Mouse (Mus musculus) embryonic stem cell, embryonic (primary cell): ENCODE measurements around the gene Lyrm9.

Experiments
- CTCF ChIA-PET, 4 experiments: fragments of 300-600 bp in 2 of 4; fragments of 350-600 bp in 2 of 4; sonication (Branson Sonifier 250); formaldehyde crosslinking; loops; one replicate each; lab custom pipeline; 2022; ENCODE audit warnings: inconsistent platforms in 2 of 4; lab: Charles Lee
- POLR2A ChIA-PET, 4 experiments: fragments of 300-600 bp in 2 of 4; fragments of 350-600 bp in 2 of 4; sonication (Branson Sonifier 250); formaldehyde crosslinking; loops; one replicate each; lab custom pipeline; 2022; ENCODE audit warnings: antibody characterized with exemption in 4 of 4, inconsistent platforms in 1 of 4; lab: Charles Lee

Gene Lyrm9

DNA sequence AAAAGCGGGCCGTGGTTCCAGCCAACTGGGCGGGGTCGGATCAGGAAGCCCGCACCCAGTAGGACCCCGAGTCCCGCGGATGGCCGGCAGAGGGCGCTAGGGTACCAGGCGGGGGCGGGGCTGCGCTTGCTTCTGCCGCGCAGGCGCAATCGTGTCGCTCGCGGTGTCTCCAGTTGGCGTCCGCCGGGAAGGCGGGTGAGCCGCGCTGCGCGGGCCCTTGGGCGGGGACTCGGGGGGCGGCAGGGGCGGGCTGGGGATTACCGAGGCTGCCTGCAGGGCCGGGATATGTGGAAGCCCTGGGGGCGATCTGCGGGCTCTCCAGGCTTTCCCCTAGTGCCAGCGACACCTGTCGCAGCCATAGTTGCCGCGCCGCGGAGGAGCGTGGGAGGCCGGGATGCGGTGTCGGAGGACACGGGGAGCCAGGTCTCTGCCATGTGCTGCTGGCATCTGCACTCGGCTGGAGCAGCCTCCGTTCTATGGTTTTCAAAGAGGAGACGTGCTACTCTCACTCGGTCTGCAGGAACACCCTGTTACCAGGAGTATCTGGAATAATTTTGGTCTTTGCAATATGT lies at the start of gene Lyrm9:
TSS of gene Lyrm9 (plus strand) at position 143 of the 572 bp plus-strand sequence.
- CTCF ChIA-PET = interaction anchor here in 3 of 4 experiments (0.6 to 1.3 kb wide), 4 partner anchors 8 to 158 kb away, joined by 3 read pairs; no protein-coding TSS in a partner anchor
- POLR2A ChIA-PET = interaction anchor here in 1 of 4 experiments (0.5 kb wide), 1 partner anchor 267 kb away, joined by 4 read pairs; no protein-coding TSS in a partner anchor

DNA sequence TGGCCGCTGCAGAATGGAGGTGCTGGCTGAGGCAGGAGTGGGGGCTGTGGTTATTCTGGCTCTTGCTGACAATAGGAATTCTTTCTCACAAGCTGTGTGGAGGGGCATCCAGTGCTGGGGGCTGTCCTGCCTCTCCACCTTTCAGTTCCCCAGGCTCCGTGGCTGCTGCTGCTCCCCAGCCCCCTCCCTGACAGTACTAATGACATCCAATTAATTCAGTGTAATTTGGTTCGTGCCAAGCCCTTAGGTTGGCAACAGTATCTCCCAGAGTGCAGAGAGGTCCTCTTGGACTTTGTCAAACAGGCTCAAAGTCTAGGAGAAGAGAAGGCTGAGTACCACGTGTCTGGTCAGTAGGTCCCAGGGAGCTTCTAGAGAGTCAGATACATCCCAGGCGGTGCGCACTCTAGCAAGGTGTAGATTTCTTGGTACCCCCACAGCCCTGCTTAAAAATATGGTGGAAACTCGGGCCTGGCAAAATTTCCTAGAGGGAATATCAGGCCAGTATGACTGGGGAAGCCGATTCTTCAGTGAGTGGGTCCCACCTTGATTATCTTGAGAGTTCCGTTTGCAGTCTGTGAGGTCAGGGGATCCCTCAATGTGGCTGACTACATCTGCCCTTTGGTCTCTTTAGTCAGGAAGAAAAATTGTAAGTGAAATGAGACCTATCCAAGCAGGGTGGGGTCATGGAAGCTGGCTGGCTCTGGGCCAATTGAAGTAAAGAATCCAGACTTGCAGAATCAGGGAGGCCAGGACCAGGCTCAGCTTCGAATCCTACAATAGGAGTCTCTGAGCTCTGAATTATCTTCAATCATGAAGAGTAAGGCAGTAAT lies 48.3 kb upstream of the Lyrm9 start:
- POLR2A ChIA-PET = interaction anchor here in 2 of 4 experiments (1.2 to 1.9 kb wide), 3 partner anchors 14 to 15 kb away, joined by 5 to 7 read pairs (median 5); no protein-coding TSS in a partner anchor
- CTCF ChIA-PET = interaction anchor here in 2 of 4 experiments (0.5 to 1.6 kb wide), 3 partner anchors 11 to 134 kb away, joined by 3 to 4 read pairs (median 3); no protein-coding TSS in a partner anchor

DNA sequence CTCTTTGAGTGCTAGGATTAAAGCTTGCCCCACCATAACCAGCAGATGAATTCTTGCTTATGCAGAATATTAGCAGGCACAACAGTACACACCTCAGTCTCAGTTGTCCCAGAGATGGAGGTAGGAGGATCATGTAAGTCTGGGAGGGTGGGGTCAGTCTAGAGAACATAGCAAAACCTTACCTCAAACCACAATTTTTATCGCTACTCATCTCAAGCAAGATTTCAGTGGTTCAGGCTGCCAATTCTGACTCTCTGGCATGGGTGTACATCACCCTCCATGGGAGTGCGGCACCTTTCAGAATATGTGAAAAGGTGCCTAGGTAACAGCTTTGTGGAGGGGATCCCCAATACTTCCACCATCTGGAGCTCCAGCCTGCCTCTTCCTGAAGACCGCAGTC lies 46.4 kb upstream of the Lyrm9 start:
- POLR2A ChIA-PET = interaction anchor here in 1 of 4 experiments (0.5 kb wide), 1 partner anchor 282 kb away, joined by 8 read pairs; the partner anchor contains the start of gene Sarm1
- CTCF ChIA-PET = interaction anchor here in 1 of 4 experiments (0.6 kb wide), 1 partner anchor 26 kb away, joined by 4 read pairs; no protein-coding TSS in a partner anchor

DNA sequence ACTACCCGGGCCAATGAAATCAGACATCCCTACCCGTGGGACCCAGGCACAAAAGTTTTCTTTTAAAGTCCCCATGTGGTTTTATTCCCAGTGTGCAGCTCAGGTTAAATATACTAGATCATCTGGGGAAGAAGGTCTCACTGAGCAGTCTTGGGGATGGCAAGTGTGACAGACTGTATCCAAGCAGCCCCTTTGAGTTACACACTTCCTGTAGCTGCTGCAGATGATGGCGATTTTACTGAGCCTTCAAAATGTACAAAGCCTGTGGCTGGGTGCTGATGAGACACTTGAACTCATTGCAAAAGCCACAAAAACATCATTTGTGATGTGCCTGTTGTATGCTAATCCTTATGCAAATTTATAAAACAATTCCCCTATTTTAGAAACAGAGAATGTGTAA lies 45.8 kb upstream of the Lyrm9 start:
- ChIA-PET CTCF (interaction anchor here in 1 of 4 experiments (0.6 kb wide), 1 partner anchor 25 kb away, joined by 4 read pairs; no protein-coding TSS in a partner anchor), POLR2A (interaction anchor here in 1 of 4 experiments (0.5 kb wide), 1 partner anchor 283 kb away, joined by 8 read pairs; the partner anchor contains the start of gene Sarm1)

DNA sequence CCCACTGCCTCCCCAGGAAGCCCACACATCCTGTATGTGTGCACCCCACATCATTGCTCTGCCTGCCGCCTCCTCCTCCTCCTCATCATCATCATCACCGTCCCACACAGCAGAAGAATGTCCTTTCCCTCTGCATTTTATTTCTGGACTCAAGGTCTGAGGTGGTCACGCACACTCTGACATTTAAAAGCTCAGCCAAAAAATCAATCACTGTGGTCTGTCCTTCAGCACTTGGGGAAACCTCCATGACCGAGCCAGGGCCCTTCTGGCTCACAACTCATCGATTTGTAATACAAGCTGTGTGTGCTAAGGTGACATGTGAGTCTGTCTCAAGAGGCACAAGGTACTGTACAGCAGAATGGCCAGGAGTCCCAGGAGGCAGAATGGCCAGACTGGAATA lies 44.1 kb upstream of the Lyrm9 start:
- POLR2A ChIA-PET = interaction anchor here (0.5 to 1.2 kb wide), 4 partner anchors 10 to 1188 kb away, joined by 3 to 5 read pairs (median 3); no protein-coding TSS in a partner anchor
- CTCF ChIA-PET = no interaction called here

DNA sequence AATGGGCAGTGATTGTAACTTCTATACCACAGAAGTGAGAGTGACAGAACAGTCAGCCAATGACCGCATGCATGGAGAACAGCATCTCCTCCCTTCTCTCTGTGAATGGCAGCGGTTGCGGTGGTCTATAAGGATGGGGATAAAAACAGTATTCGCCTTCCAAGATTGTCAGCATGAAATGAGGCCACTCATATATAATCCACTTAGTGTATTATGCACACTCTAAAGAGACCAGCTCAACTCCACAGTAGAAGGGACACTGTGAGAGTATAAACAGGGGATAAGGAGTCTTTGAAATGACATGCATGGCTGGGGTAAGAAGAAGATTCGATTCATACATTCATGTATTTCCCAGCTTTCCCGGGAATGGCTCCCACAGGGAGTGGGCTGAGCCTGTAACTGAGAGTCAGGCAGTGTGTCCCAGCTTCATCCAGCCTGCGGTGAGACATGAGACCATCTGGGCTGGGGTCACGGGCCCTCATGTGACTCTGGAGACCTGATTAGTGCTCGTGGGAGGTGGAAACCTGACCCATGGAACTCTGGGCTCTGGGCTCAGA lies 43.5 kb upstream of the Lyrm9 start:
- ChIA-PET CTCF (no interaction called here), POLR2A (interaction anchor here (0.5 to 1.2 kb wide), 4 partner anchors 9 to 1189 kb away, joined by 3 to 5 read pairs (median 3); no protein-coding TSS in a partner anchor)

DNA sequence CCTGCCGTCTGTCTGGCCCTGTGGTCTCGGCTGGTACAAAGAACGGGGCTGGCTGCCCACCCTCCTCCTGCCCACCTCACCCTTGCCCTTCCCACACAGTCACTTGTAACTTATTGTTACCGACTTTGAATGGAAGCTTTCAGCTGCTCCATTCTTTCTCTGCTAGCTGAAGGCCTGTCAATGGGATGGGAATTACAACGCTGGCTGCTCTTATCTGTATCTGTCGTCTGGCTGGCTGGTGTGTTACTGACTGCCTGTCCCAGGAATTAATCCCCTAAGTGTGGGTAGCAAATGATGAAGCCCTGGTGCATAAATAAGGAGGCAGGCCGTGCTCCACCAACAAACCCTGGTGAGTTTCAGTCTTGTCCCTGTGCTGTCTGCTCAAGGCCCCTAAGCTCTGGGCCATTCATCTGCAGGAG lies 40.4 kb upstream of the Lyrm9 start:
- ChIA-PET CTCF (no interaction called here), POLR2A (no interaction called here)

DNA sequence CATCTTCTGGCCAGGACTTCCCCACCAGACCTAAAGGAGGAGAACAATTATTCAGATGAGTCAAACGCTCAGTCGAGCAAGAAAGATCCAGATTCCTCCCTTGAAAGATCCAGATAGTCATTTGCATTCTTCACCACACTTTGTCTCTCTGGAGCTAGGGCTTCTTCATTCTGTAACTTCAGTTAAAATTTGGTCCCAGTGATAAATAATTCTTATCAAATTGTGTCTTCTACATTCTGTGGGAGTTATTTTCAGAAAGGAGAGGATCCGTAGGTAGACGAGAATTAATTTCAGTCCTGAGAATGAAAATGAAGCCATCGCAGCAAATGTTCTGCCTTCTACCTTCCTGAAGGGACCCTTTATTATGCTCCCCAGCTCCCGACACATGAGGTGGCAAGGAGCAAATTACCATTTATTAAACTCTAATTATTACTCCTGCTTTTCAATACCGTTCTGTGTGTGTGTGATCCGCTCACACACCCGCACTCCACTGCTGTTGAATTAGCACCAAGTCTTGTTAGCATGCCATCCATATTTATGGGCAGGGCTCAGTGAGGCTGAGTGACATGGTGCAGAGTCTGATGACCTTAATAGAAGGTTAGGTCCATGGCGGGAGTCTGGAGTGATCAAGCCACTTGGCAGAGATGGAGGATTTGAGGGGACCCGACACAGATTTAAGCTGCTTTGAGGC lies 36.9 kb upstream of the Lyrm9 start:
- ChIA-PET CTCF (interaction anchor here in 3 of 4 experiments (0.6 to 1.4 kb wide), 3 partner anchors 13 to 65 kb away, joined by 3 to 6 read pairs (median 4); no protein-coding TSS in a partner anchor), POLR2A (interaction anchor here in 1 of 4 experiments (1.0 to 2.4 kb wide), 3 partner anchors 16 to 92 kb away, joined by 3 to 7 read pairs (median 3); partner anchors contain the start of genes Ccnq and Nlk)

DNA sequence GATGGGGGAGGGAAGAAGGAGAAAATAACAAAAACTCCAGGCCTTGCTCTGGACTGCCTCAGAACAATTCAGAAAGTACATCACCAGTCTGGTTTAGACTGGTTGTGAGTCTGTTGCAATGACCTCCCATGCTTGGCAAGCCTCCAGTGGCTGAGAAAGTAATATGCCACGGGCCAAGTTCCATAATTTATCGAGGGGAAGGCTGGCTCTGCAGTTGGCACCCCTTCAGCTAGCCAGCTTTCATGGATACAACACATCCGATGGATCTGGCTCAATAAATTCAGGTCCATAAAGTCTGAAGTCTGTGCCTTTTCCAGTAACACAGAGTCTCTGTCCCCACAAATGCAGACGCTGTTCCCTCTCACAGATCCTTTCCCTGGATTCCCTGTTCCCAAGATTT lies 34.8 kb upstream of the Lyrm9 start:
- POLR2A ChIA-PET = interaction anchor here in 2 of 4 experiments (1.0 to 1.4 kb wide), 3 partner anchors 9 to 16 kb away, joined by 3 to 4 read pairs (median 4); no protein-coding TSS in a partner anchor
- CTCF ChIA-PET = interaction anchor here in 3 of 4 experiments (0.6 to 1.2 kb wide), 4 partner anchors 14 to 1492 kb away, joined by 3 to 4 read pairs (median 4); no protein-coding TSS in a partner anchor

DNA sequence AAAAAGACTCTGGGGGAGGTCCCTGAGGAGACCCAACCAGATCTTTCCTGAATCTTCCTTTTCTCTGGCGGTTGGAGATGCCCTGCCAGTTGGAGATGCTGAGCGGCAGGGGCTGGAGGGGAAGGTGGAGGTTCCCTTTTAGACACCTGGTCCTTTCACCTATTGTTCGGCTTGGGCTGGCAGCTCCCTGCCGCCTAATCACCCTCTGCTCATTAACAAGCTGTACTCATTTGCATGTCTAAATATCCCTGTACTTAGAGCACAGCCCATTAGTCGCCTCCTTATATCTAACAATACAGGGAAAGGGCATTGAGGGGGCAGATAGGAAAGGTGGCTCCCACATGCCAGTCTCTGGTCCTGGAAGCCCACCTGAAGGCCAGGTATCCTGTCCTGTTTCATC lies 34.3 kb upstream of the Lyrm9 start:
- ChIA-PET POLR2A (interaction anchor here in 3 of 4 experiments (0.6 to 1.6 kb wide), 7 partner anchors 8 to 24 kb away, joined by 3 to 5 read pairs (median 3); no protein-coding TSS in a partner anchor), CTCF (interaction anchor here in 3 of 4 experiments (0.6 to 1.2 kb wide), 4 partner anchors 13 to 1491 kb away, joined by 3 to 4 read pairs (median 4); no protein-coding TSS in a partner anchor)

DNA sequence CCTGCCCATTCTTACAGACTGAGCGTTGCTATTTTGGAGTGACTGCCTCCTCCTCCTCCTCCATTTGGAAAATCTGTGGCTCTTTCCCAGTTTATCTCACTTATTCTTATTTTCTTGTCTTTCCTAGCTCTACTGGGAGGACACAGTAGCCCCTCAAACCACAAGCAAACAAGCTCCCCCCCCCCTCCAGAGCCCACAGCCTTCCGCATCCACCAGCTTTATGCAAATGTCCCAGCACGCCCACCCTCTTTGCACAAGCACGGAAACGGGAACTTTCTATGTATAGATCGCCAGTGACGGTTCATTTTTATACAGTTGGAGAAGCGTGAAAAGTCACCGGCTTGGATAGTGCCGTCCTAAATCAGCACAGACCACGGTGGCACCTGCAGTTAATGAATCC lies 33.9 kb upstream of the Lyrm9 start:
- CTCF ChIA-PET = interaction anchor here in 2 of 4 experiments (0.6 to 1.2 kb wide), 3 partner anchors 13 to 164 kb away, joined by 3 to 4 read pairs (median 3); no protein-coding TSS in a partner anchor
- POLR2A ChIA-PET = interaction anchor here in 3 of 4 experiments (0.6 to 1.6 kb wide), 7 partner anchors 8 to 24 kb away, joined by 3 to 5 read pairs (median 3); no protein-coding TSS in a partner anchor

DNA sequence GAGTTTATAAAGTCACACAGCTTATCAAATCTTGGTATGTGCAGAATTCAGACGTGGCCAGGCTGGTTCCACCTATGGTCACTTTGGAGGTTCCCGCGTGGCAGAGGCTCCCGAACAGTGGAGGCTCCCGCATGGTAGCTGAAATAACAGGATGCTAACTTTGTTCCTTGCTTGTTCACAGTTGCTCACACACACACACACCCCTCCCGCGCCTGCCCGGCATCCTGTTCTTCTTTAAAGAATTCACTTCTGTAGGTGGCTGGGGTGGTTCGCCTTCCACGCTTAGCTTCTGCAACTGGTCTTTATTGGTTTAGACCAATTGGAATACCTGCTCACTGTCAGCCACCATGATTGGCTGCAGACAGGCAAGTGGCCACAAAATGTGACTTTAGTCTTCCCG lies 33.3 kb upstream of the Lyrm9 start:
- ChIA-PET POLR2A (interaction anchor here in 3 of 4 experiments (0.6 to 1.6 kb wide), 3 partner anchors 10 to 15 kb away, joined by 3 to 5 read pairs (median 3); no protein-coding TSS in a partner anchor), CTCF (interaction anchor here in 1 of 4 experiments (0.6 kb wide), 1 partner anchor 38 kb away, joined by 4 read pairs; no protein-coding TSS in a partner anchor)

DNA sequence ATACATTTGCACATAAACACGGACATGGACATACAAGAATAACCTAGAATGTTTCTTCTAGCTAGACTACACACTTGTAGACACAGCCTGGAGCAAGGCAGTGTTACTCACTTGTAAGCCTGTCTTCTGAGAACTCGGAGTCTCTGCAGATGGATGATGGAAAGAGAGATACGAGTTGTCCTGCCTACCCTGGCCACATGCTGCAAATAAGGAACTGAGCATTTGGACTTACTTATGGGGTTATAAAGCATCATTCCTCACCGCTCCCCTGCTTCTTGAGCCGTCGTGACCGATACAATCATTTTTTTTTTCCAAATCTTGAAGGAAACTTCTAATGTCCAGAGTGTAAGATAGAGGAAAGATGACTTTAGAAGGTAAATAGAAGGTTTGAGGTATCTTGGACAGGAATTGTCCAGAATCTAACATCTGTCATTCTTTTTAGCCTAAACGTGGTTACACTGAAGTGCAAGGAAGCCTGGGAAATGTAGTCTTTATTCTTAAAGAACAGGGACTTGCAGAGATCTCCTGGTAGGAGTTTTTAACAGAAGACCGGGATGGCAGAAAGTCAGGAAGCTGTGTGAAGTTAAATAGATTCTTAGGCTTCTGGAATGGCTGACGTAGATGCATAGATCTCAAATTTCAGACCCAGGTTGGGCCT lies 30.2 kb upstream of the Lyrm9 start:
- CTCF ChIA-PET = no interaction called here
- POLR2A ChIA-PET = no interaction called here

DNA sequence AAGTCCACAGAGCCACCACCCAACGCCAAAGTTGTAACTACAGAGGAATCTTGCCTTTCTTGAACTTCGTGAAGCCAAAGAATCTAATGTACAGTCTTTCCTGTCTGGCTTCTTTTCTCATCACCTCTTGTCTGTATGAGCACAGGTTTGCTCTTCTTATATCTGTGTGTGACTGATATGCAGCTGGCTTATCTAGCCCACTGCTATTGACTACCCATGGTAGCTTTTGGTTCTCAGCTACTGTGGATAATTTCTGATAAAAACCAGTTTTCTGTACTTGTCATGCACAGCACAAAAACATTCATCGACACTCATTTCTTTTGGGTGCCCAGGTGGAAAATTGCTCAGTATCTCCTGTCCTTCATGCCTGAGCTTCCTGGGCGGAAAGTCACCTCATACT lies 25.3 kb upstream of the Lyrm9 start:
- ChIA-PET CTCF (interaction anchor here in 1 of 4 experiments (0.6 kb wide), 2 partner anchors 124 to 796 kb away, joined by 4 to 10 read pairs; no protein-coding TSS in a partner anchor), POLR2A (interaction anchor here in 1 of 4 experiments (1.0 kb wide), 1 partner anchor 19 kb away, joined by 4 read pairs; no protein-coding TSS in a partner anchor)

DNA sequence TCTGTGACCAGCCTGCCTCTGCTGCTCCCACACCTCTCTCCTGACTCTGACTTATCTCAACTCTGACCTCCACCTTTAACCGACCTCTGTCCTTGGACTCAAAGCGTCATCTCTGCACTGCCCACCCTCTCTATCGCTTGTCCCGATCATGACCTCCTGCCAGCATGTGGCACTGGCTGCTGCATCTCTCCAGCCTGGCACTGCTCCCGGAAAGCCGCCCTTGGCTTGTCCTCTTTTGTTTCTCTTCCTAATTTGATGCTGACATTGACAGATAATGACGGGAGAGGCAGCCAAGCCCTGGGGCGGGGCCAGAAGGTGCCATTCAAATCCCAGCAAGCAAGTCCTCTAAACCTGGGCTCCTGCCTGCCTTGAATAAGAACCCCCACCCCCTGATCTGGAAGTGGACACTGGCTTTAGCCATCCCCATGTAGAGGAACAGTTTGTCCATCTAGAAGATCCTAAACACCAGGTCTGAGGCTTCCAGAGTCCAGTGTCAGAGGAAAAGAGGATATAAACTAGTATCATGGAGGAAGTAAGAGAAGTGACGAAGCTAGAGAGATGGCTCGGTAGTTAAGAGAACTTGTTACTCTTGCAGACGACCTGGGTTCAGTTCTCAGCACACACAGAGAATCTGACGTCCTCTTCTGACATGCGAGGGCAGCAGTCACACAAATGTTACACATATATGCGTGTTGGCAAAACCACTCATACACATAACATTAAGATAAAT lies 22.6 kb upstream of the Lyrm9 start:
- POLR2A ChIA-PET = interaction anchor here in 1 of 4 experiments (0.6 kb wide), 1 partner anchor 394 kb away, joined by 6 read pairs; no protein-coding TSS in a partner anchor
- CTCF ChIA-PET = interaction anchor here in 3 of 4 experiments (0.5 to 0.7 kb wide), 4 partner anchors 13 to 303 kb away, joined by 4 to 6 read pairs (median 4); no protein-coding TSS in a partner anchor

DNA sequence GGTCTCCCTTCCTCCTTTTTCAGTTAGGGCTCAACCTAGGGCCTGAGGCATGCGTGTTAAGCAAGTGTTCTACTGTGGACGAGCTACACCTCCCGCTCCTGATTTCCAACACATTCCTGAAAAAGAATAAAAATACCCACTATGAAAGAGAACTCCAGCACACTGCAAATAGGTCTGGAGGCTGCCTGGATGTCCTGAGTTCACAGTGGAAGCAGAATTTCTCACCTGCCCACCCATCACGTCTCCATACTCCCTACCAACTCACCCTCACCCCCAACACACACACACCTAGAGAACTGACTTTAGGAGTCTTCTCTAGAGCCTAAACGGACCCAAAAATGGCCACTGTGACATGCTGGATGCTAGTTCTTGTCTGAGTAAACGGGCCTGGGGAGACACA lies 21.8 kb upstream of the Lyrm9 start:
- CTCF ChIA-PET = interaction anchor here in 1 of 4 experiments (0.6 kb wide), 1 partner anchor 446 kb away, joined by 4 read pairs; no protein-coding TSS in a partner anchor
- POLR2A ChIA-PET = interaction anchor here in 3 of 4 experiments (0.5 to 1.7 kb wide), 5 partner anchors 13 to 908 kb away, joined by 3 to 5 read pairs (median 4); no protein-coding TSS in a partner anchor
